Mouse (Mus musculus) NIH3T3 (cell line): ENCODE measurements around the gene Abcg1.

Experiments used
- DNase-seq: peaks from one replicate; pipeline ENCODE4 v3.0.0-alpha.2; 2012; ENCODE audit warnings: low read depth

Gene Abcg1

GRCm38 (mm10) chr17:31040421-31040820 lies 17.1 kb upstream of the Abcg1 start:
- DNase-seq = no peak

- DNase-seq = no peak
These were observed 14.7 kb upstream of the Abcg1 start for GRCm38 (mm10) chr17:31042751-31043150.

- no peak for DNase-seq
These were observed 643 bp downstream of the Abcg1 start for GRCm38 (mm10) chr17:31057891-31058744.

GRCm38 (mm10) chr17:31058745-31059085 lies 1.2 kb downstream of the Abcg1 start:
- no peak for DNase-seq

- no peak for DNase-seq
These were observed 2.7 kb downstream of the Abcg1 start for GRCm38 (mm10) chr17:31060196-31060587.

- no peak for DNase-seq
These were observed 3.3 kb downstream of the Abcg1 start for GRCm38 (mm10) chr17:31060588-31061345.

- DNase-seq = no peak
These were observed 4.0 kb downstream of the Abcg1 start for GRCm38 (mm10) chr17:31061346-31062095.

- DNase-seq = no peak
These were observed 8.6 kb downstream of the Abcg1 start for GRCm38 (mm10) chr17:31066058-31066457.

GRCm38 (mm10) chr17:31067051-31067450 lies 9.6 kb downstream of the Abcg1 start:
- DNase-seq = no peak

- no peak for DNase-seq
These were observed 11.6 kb downstream of the Abcg1 start for GRCm38 (mm10) chr17:31069121-31069520.

GRCm38 (mm10) chr17:31069845-31070244 lies 12.4 kb downstream of the Abcg1 start:
- no peak for DNase-seq

- DNase-seq = no peak
These were observed 13.1 kb downstream of the Abcg1 start for GRCm38 (mm10) chr17:31070403-31071185.

- DNase-seq = no peak
These were observed 14.2 kb downstream of the Abcg1 start for GRCm38 (mm10) chr17:31071421-31072301.

- DNase-seq = no peak
These were observed 15.4 kb downstream of the Abcg1 start for GRCm38 (mm10) chr17:31072872-31073271.

- DNase-seq = no peak
These were observed 16.0 kb downstream of the Abcg1 start for GRCm38 (mm10) chr17:31073273-31074052.

GRCm38 (mm10) chr17:31074053-31074590 lies 16.6 kb downstream of the Abcg1 start:
- peak; percentile 29 for DNase-seq

GRCm38 (mm10) chr17:31074666-31075065 lies 17.2 kb downstream of the Abcg1 start:
- DNase-seq = peak; percentile 8

GRCm38 (mm10) chr17:31075471-31075870 lies 18.0 kb downstream of the Abcg1 start:
- DNase-seq = no peak

- no peak for DNase-seq
These were observed 20.1 kb downstream of the Abcg1 start for GRCm38 (mm10) chr17:31077561-31077960.

- no peak for DNase-seq
These were observed 21.1 kb downstream of the Abcg1 start for GRCm38 (mm10) chr17:31078581-31078980.
